Mouse (Mus musculus) ES-E14 (cell line): Measurements from ENCODE around the gene Arhgap33. TPM values are rescaled to one million over a fixed set of nuclear protein-coding genes. Genes with fewer than 3 reads are reported as not detected.
A peak's percentile ranks its signal among the peaks of the same experiment; 100 is the strongest.

Source experiments
- DNase-seq: peaks from one replicate; pipeline ENCODE4 v3.0.0-alpha.2; 2013; ENCODE audit warnings: low read depth, low spot score
- H3K27ac ChIP-seq: 2 replicates; pipeline ENCODE4 v1.5.1; 2012; ENCODE audit warnings: low read depth, mild to moderate bottlenecking, low read length, moderate library complexity, mixed read lengths; ENCODE audit not compliant: poor library complexity, insufficient read depth, severe bottlenecking
- H3K36me3 ChIP-seq: 2 replicates; pipeline ENCODE4 v1.6.1; 2012; ENCODE audit warnings: mild to moderate bottlenecking, low read length, moderate library complexity, mixed read lengths; ENCODE audit not compliant: control insufficient read depth, poor library complexity, insufficient read depth, severe bottlenecking
- H3K4me1 ChIP-seq, 2 experiments: fragments of 150-350 bp in 1 of 2; sonication (generic) in 1 of 2; 2 replicates each; pipeline ENCODE4 v1.6.1; 2012; ENCODE audit warnings: low read length in 2 of 2, mild to moderate bottlenecking in 1 of 2, mixed read lengths in 1 of 2; ENCODE audit not compliant: control insufficient read depth in 2 of 2, insufficient read depth in 2 of 2, poor library complexity in 1 of 2
- H3K4me3 ChIP-seq, 2 experiments: fragments of 150-350 bp in 1 of 2; sonication (generic) in 1 of 2; 2 replicates each; pipeline ENCODE4 v1.5.1; 2012; ENCODE audit warnings: low read length in 2 of 2, low read depth in 1 of 2, mild to moderate bottlenecking in 1 of 2, mixed read lengths in 1 of 2; ENCODE audit not compliant: insufficient read depth in 1 of 2, poor library complexity in 1 of 2, severe bottlenecking in 1 of 2
- H3K9ac ChIP-seq: 2 replicates; pipeline ENCODE4 v1.6.1; 2012; ENCODE audit warnings: low read depth, mild to moderate bottlenecking, low read length, mixed read lengths; ENCODE audit not compliant: poor library complexity, insufficient read depth, severe bottlenecking
- H3K9me3 ChIP-seq: fragments of 150-350 bp; sonication (generic); 2 replicates; pipeline ENCODE4 v1.6.1; 2012; ENCODE audit warnings: low read depth, mild to moderate bottlenecking, low read length; ENCODE audit not compliant: control insufficient read depth, insufficient read depth
- CHD2 ChIP-seq: IDR thresholded peaks from 2 replicates; pipeline ENCODE4 v1.6.1; 2014; ENCODE audit warnings: mild to moderate bottlenecking, low read depth, low read length, inconsistent platforms
- HCFC1 ChIP-seq: IDR thresholded peaks from 2 replicates; pipeline ENCODE4 v1.6.1; 2012; ENCODE audit warnings: low read length, inconsistent platforms, borderline replicate concordance; ENCODE audit not compliant: insufficient read depth
- MAFK ChIP-seq: IDR thresholded peaks from 2 replicates; pipeline ENCODE4 v1.6.1; 2014; ENCODE audit warnings: mild to moderate bottlenecking, low read depth, low read length, inconsistent platforms; ENCODE audit not compliant: insufficient read depth
- ZC3H11A ChIP-seq: IDR thresholded peaks from 2 replicates; pipeline ENCODE4 v1.6.1; 2012; ENCODE audit warnings: low read depth, mild to moderate bottlenecking, inconsistent platforms, low read length, borderline replicate concordance
- ZNF384 ChIP-seq: IDR thresholded peaks from 2 replicates; pipeline ENCODE4 v1.6.1; 2012; ENCODE audit warnings: low read depth, low read length, inconsistent platforms
- in situ Hi-C, 2 experiments: fragments of 600-800 bp; cut with MboI; formaldehyde crosslinking; loops; one replicate each; pipeline ENCODE4 v1.15.1; 2025; ENCODE audit warnings: low sequenced_read_pairs in 2 of 2, inconsistent platforms in 1 of 2; ENCODE audit not compliant: unreplicated experiment in 2 of 2
- total RNA-seq: library from RNA; depleted of rRNA; stranded (reverse); fragments of 300-350 nt; gene quantifications from 2 replicates; pipeline ENCODE4 v1.2.3, GENCODE M21; 2012

Arhgap33 gene
- total RNA-seq, 1 experiment = 1.0 TPM

DNA sequence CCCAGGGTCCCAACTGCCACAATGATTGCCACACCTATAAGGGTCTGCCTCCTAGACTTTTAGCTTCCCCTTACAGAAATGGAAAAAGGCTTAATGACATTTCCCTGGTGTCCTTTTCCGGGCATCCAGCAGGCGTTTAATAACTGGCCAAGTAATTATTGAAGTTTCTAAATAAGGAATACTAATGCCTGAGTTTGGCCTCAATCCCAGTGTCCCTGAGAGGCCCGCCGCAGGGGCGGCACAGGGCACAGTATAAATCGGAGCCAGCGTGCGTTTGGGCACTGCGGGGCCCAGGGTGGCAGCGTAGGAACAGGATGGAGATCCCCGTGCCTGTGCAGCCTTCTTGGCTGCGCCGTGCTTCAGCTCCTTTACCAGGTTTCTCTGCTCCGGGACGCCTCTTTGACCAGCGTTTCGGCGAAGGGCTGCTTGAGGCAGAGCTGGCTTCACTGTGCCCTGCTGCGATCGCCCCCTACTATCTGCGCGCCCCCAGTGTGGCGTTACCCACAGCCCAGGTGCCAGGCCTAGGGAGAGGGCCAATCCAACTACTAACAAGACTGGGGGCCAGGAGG is 18.2 kb upstream of the Arhgap33 start:
- TF ChIP-seq ZC3H11A (no peak), HCFC1 (no peak), ZNF384 (no peak), MAFK (no peak), CHD2 (no peak)
- H3K9me3 ChIP-seq = no peaks in the 10 kb centered on the region
- H3K4me3 ChIP-seq = peak overlapping the region; percentile 79 to 95
- peak overlapping the region; percentile 83 for H3K9ac ChIP-seq
- in situ Hi-C loops = no loop called here
- peaks cover 0 to 11% of the 10 kb centered on the region in 2 experiments; a peak in 2 of 4 replicates for H3K4me1 ChIP-seq
- DNase-seq = no peak
- H3K36me3 ChIP-seq = peaks cover 18% of the 10 kb centered on the region
- no peak overlapping the region for H3K27ac ChIP-seq

DNA sequence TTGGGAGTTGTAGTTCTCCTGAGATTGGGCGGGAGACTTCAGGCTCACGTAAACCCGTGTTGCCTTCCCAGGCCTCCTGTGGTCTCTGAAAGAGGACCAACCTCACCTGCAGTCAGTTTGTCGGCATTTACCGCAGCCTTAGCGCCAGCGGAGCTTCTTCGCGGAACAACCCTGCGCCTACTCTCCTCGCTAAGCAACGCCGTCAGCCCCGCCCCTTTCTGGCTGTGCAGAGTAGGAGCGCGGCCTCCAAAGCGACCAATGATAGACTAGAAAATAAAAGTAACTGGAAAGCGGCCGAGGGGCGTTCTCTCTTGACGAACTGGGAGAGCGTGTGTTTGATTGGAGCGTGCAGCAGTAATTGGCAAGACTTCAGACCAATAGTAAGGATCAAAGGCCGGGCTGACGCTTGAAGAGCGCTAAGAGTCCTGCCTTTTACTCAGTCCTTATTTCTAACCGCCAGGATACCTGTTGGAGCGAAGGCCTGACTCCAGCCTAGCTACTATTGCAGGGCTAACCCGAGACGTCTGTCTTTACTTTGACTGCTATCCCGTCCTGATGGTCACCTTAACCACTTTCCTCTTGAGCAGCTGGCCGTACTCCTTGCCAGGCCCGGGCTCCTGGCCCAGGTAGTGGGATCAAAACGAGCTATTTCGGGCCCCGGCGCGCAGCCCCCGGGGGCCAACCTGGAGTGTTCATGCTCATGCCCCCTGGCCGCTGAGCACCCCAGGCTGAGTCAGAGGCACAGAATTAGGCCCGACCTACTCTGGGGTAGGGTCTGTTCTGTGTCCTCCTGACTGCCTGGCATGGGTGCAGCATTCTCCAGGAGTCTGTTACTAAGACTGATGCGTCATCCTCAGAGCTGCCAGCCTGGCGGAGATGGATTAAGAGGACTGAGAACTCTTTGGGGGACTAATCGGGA is 17.5 kb upstream of the Arhgap33 start, which contains the start of the genes Hspb6 and Proser3:
Hspb6 (plus strand) TSS at position 77 of the 919 bp plus-strand sequence.
Proser3 (minus strand) TSS at position 198 of the 919 bp plus-strand sequence.
- peaks cover 18% of the 10 kb centered on the region for H3K36me3 ChIP-seq
- peak within 1 kb of the TSS; percentile 85 for H3K9ac ChIP-seq
- peak within 1 kb of the TSS; percentile 89 to 95 for H3K4me3 ChIP-seq
- peak within 1 kb of the TSS; percentile 95 for H3K27ac ChIP-seq
- H3K9me3 ChIP-seq = no peaks in the 10 kb centered on the region
- in situ Hi-C loops = no loop called here
- H3K4me1 ChIP-seq = peaks cover 0 to 8% of the 10 kb centered on the region in 2 experiments; a peak in 2 of 4 replicates
- DNase-seq = peak; percentile 99
- TF ChIP-seq ZNF384 (no peak), HCFC1 (peak; percentile 70; the same call in 1 of the 2 replicates), CHD2 (peak; percentile 86)

DNA sequence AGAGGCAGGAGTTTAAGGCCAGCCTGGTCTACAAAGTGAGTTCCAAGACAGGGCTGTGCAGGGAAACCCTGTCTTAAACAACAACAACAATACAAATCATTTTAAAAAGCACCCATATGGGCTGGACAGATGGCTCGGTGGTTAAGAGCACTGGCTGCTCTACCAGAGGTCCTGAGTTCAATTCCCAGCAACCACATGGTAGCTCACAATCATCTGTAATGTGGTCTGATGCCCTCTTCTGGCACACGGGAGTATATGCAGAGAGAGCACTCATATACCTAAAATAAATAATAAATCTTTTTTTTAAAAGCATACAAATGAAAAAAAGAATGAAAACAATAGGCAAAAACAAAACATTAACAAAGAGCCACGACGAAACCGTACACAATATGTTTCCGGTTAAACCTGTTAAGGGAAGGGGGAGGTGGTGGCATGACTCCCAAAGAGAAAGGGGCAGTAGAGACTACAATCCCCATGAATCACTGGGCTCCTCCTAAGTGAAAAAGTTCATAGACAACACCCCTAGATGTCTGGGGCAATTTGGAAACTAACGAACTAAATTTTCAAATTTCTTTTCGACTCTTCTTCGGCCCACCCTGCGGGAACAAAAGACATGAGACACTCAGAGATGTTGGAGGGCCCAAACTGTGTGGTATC is 16.7 kb upstream of the Arhgap33 start:
- H3K9me3 ChIP-seq = no peaks in the 10 kb centered on the region
- H3K4me1 ChIP-seq = peaks cover 0 to 8% of the 10 kb centered on the region in 2 experiments; a peak in 2 of 4 replicates
- peaks cover 13% of the 10 kb centered on the region for H3K36me3 ChIP-seq
- TF ChIP-seq HCFC1 (peak; percentile 94), CHD2 (no peak)
- in situ Hi-C loops = no loop called here
- peak overlapping the region; percentile 95 for H3K27ac ChIP-seq
- DNase-seq = peak; percentile 69
- H3K9ac ChIP-seq = peak overlapping the region; percentile 85
- peak overlapping the region; percentile 89 to 95 for H3K4me3 ChIP-seq

DNA sequence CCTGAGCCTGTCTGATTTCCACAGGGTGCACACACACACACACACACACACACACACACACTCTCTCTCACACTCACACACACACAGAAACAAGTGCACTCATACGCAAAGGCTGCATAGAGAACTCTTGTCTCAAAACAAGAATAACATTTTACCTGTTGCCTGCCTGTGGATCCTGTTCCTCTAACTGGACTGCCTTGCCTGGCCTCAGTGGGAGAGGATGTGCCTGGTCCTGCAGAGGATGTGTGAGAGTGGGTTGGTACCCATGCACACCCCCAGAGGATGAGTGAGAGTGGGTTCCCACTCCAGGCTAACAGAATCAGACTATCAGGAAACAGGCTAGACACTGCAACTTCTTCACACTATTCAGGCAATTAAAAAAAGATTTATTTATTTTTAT is 15.7 kb upstream of the Arhgap33 start:
- Histone ChIP-seq H3K36me3 (peaks cover 9% of the 10 kb centered on the region), H3K9me3 (no peaks in the 10 kb centered on the region), H3K27ac (no peak overlapping the region), H3K4me3 (no peak overlapping the region), H3K4me1 (peaks cover 0 to 8% of the 10 kb centered on the region in 2 experiments; a peak in 2 of 4 replicates), H3K9ac (no peak overlapping the region)
- in situ Hi-C loops = no loop called here
- TF ChIP-seq ZC3H11A (no peak), ZNF384 (no peak), MAFK (no peak), CHD2 (no peak), HCFC1 (no peak)
- no peak for DNase-seq
